Mouse (Mus musculus) right cerebral cortex, postnatal 36 days (tissue): ENCODE measurements around the gene Opn1sw.
"Not testable (repeated sequence)": the region's sequence is repeated elsewhere in the genome, so short reads cannot be mapped to it uniquely, and the experiment has no call there.

Experiments used
- DNase-seq, 2 experiments: peaks; one replicate each; pipeline ENCODE4 v3.0.0; 2022; ENCODE audit warnings: low spot score in 2 of 2, mixed read lengths in 1 of 2

Opn1sw gene

GRCm38 (mm10) chr6:29347189-29347588, 41.1 kb downstream of the Opn1sw start:
- no peak for DNase-seq

- DNase-seq = not testable (repeated sequence)
Measured at GRCm38 (mm10) chr6:29346512-29346911, 41.8 kb downstream of the Opn1sw start.

GRCm38 (mm10) chr6:29329514-29329913, 58.8 kb downstream of the Opn1sw start:
- DNase-seq = no peak

GRCm38 (mm10) chr6:29326961-29327360, 61.3 kb downstream of the Opn1sw start:
- no peak for DNase-seq
